Mouse (Mus musculus): Measurements from ENCODE around the gene Pla2g4c.

GRCm38 (mm10) chr7:13311401-13311800, 13.1 kb upstream of the Pla2g4c start:
- TF ChIP-seq CTCF (IDR thresholded peaks at IDR 0.05; ENCODE audit: insufficient read depth, low read length) (no peak), POLR2A (IDR thresholded peaks at IDR 0.05; ENCODE audit: borderline replicate concordance, extremely low read depth, low read depth, low read length) (no peak)

Data from lung, adult 2 months (tissue).